Mouse (Mus musculus) testis, adult 2 months (tissue): ENCODE measurements around the gene Mrps23.

ENCODE experiments used
- CTCF ChIP-seq: fragments of 200-500 bp; IDR thresholded peaks from 2 replicates; pipeline ENCODE4 v1.5.1; 2012; ENCODE audit warnings: low read depth, mild to moderate bottlenecking, inconsistent platforms, low read length, moderate library complexity; ENCODE audit not compliant: control insufficient read depth, insufficient read depth, insufficient replicate concordance
- POLR2A ChIP-seq: fragments of 200-500 bp; IDR thresholded peaks from 2 replicates; pipeline ENCODE4 v1.6.1; 2012; ENCODE audit warnings: low read depth, mild to moderate bottlenecking, inconsistent platforms, low read length, moderate library complexity; ENCODE audit not compliant: control insufficient read depth

DNA sequence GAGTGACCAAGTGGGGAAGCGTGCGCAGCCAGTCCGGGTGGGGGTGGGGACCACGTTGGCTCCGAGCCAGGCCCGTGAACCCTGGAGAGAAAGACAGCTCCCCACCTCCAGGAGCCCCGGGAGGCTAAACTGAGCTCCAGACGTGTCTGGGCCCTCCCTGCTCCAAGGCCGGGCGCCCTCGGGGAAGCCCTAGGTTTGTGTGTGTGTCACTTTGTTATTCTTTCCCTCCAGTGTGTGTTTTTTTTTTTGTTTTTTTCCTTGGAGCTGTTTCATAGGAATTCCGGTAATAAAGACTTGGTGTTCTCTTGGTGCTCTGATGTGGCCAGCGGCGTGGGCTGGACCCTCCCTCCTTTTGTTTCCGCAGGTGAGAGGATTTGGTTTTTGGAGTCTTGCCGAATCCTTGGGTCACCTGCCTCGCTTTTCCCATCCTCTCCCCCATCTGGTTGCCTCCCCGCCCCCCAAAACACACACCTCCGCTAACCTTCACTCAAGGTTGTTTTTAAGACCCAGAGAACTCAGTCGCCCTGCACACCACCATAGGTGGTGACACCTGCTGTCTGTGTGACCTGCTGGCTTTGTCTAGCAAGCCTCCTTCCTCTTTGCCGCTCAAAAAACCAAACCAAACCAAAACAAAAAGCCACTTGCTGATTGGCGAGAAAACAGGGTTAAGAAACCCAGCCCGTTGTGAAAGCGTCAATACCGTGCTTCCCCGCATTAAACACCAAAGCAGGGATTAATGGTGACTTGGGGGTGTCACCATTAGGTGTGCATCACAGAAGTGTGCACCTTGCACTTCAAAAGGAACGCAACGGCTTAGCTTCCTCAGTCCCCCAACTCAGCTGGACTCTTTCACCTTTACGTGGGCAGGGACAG, 10.1 kb upstream of the Mrps23 start:
- TF ChIP-seq CTCF, result no peak
- no peak for TF ChIP-seq POLR2A
